Mouse (Mus musculus): Measurements from ENCODE around the gene Adtrp.

Gene Adtrp

GRCm38 (mm10) chr13:41779603-41780180 lies 67.8 kb downstream of the Adtrp start:
- no peak for DNase-seq (ENCODE audit: low read depth, low spot score)

GRCm38 (mm10) chr13:41773812-41774376 lies 73.6 kb downstream of the Adtrp start:
- DNase-seq (ENCODE audit: low read depth, low spot score) = no peak

- no peak for DNase-seq (ENCODE audit: low read depth, low spot score)
Observed at GRCm38 (mm10) chr13:41771061-41771460, 76.4 kb downstream of the Adtrp start.

- DNase-seq (ENCODE audit: low read depth, low spot score) = no peak
Observed at GRCm38 (mm10) chr13:41767941-41768340, 79.5 kb downstream of the Adtrp start.

GRCm38 (mm10) chr13:41761986-41762385 lies 85.5 kb downstream of the Adtrp start:
- no peak for DNase-seq (ENCODE audit: low read depth, low spot score)

- DNase-seq (ENCODE audit: low read depth, low spot score) = no peak
Observed at GRCm38 (mm10) chr13:41760484-41760883, 87.0 kb downstream of the Adtrp start.

- no peak for DNase-seq (ENCODE audit: low read depth, low spot score)
Observed at GRCm38 (mm10) chr13:41758550-41759465, 88.7 kb downstream of the Adtrp start.

GRCm38 (mm10) chr13:41753114-41753513 lies 94.4 kb downstream of the Adtrp start:
- DNase-seq (ENCODE audit: low read depth, low spot score) = no peak

GRCm38 (mm10) chr13:41750481-41750880 lies 97.0 kb downstream of the Adtrp start:
- DNase-seq (ENCODE audit: low read depth, low spot score) = no peak

- no peak for DNase-seq (ENCODE audit: low read depth, low spot score)
Observed at GRCm38 (mm10) chr13:41748866-41749265, 98.6 kb downstream of the Adtrp start.

GRCm38 (mm10) chr13:41747691-41748090 lies 99.8 kb downstream of the Adtrp start:
- no peak for DNase-seq (ENCODE audit: low read depth, low spot score)

GRCm38 (mm10) chr13:41746971-41747615 lies 100.4 kb downstream of the Adtrp start:
- DNase-seq (ENCODE audit: low read depth, low spot score) = peak; percentile 58

- no peak for DNase-seq (ENCODE audit: low read depth, low spot score)
Observed at GRCm38 (mm10) chr13:41740456-41741085, 106.9 kb downstream of the Adtrp start.

- DNase-seq (ENCODE audit: low read depth, low spot score) = no peak
Observed at GRCm38 (mm10) chr13:41737628-41738309, 109.7 kb downstream of the Adtrp start.

- no peak for DNase-seq (ENCODE audit: low read depth, low spot score)
Observed at GRCm38 (mm10) chr13:41729660-41730059, 117.8 kb downstream of the Adtrp start.

- DNase-seq (ENCODE audit: low read depth, low spot score) = no peak
Observed at GRCm38 (mm10) chr13:41727803-41728202, 119.7 kb downstream of the Adtrp start.

GRCm38 (mm10) chr13:41719331-41719730 lies 128.2 kb downstream of the Adtrp start:
- no peak for DNase-seq (ENCODE audit: low read depth, low spot score)

GRCm38 (mm10) chr13:41718051-41718450 lies 129.4 kb downstream of the Adtrp start:
- DNase-seq (ENCODE audit: low read depth, low spot score) = no peak
